Mouse (Mus musculus) heart, adult 2 months (tissue): ENCODE measurements around the gene Dpy19l1. TPM values are rescaled to one million over a fixed set of nuclear protein-coding genes. Genes with fewer than 3 reads are reported as not detected.

Source experiments
- DNase-seq, 2 experiments: peaks; one replicate each; pipeline ENCODE4 v3.0.0; 2021
- H3K27ac ChIP-seq: fragments of 200-600 bp; 2 replicates; pipeline ENCODE4 v1.8.1; 2022
- H3K27me3 ChIP-seq: fragments of 200-500 bp; 2 replicates; pipeline ENCODE4 v1.6.1; 2012; ENCODE audit warnings: mild to moderate bottlenecking, low read length, inconsistent platforms, mixed read lengths; ENCODE audit not compliant: control insufficient read depth, insufficient read depth
- H3K36me3 ChIP-seq: fragments of 200-500 bp; 2 replicates; pipeline ENCODE4 v1.6.1; 2012; ENCODE audit warnings: low read length, inconsistent platforms; ENCODE audit not compliant: control insufficient read depth, insufficient read depth
- H3K4me1 ChIP-seq: fragments of 200-500 bp; 2 replicates; pipeline ENCODE4 v1.6.1; 2011; ENCODE audit warnings: low read length; ENCODE audit not compliant: control insufficient read depth, insufficient read depth
- H3K4me3 ChIP-seq: fragments of 200-600 bp; 2 replicates; pipeline ENCODE4 v1.8.1; 2022
- H3K79me2 ChIP-seq: fragments of 200-500 bp; replicated peaks from 2 replicates; pipeline ENCODE4 v1.6.1; 2012; ENCODE audit warnings: mild to moderate bottlenecking, inconsistent platforms, low read length, moderate library complexity, mixed read lengths; ENCODE audit not compliant: control insufficient read depth, insufficient read depth
- H3K9ac ChIP-seq: fragments of 200-500 bp; 2 replicates; pipeline ENCODE4 v1.6.1; 2012; ENCODE audit warnings: low read depth, mild to moderate bottlenecking, control low read depth, inconsistent platforms, low read length, mixed read lengths
- CTCF ChIP-seq: fragments of 200-600 bp; IDR thresholded peaks from 2 replicates; pipeline ENCODE4 v1.8.1; 2022; ENCODE audit warnings: antibody characterized with exemption, mild to moderate bottlenecking, moderate library complexity
- EP300 ChIP-seq: fragments of 200-500 bp; IDR thresholded peaks from 2 replicates; pipeline ENCODE4 v1.6.1; 2011; ENCODE audit warnings: low read depth, low read length, control low read depth; ENCODE audit not compliant: insufficient read depth
- POLR2A ChIP-seq: fragments of 200-500 bp; IDR thresholded peaks from 2 replicates; pipeline ENCODE4 v1.6.1; 2011; ENCODE audit warnings: mild to moderate bottlenecking, low read depth, low read length, control low read depth; ENCODE audit not compliant: insufficient read depth
- WGBS: fragments of 180-500 bp; shearing (Covaris S2); methylation state at CpG from one replicate; pipeline ENCODE4 v1.1.7; 2018; 5-methylcytosine and 5-hydroxymethylcytosine counted together
- intact Hi-C: fragments of 180-260 bp; cut with DNase I; formaldehyde crosslinking; loops from one replicate; pipeline ENCODE4 v1.15.1; 2025
- polyA plus RNA-seq: library from polyadenylated mRNA; depleted of rRNA; stranded (reverse); fragments of >200 nt; gene quantifications from 2 replicates; pipeline ENCODE4 v1.2.3, GENCODE M21; 2012
- total RNA-seq, 2 experiments: library from RNA; stranded (reverse); gene quantifications; 2 replicates each; pipeline ENCODE4 v1.2.3; 2021

Dpy19l1 gene
- total and polyA plus RNA-seq, 3 experiments, result 5.1 to 6.9 (median 6.9) TPM

- Histone ChIP-seq H3K9ac (no peak overlapping the region), H3K27ac (no peak overlapping the region), H3K36me3 (no peaks in the 10 kb centered on the region), H3K4me1 (no peaks in the 10 kb centered on the region), H3K79me2 (no peaks in the 10 kb centered on the region), H3K27me3 (no peaks in the 10 kb centered on the region), H3K4me3 (no peak overlapping the region)
- WGBS, result 96% methylated on average over 1 of the region's 1 CpGs
- intact Hi-C loops, result no loop called here
- no peak for DNase-seq
- no peak for TF ChIP-seq EP300
- TF ChIP-seq CTCF, result no peak
- no peak for TF ChIP-seq POLR2A
Measured at GRCm38 (mm10) chr9:24425679-24426078, 77.3 kb downstream of the Dpy19l1 start.

DNA sequence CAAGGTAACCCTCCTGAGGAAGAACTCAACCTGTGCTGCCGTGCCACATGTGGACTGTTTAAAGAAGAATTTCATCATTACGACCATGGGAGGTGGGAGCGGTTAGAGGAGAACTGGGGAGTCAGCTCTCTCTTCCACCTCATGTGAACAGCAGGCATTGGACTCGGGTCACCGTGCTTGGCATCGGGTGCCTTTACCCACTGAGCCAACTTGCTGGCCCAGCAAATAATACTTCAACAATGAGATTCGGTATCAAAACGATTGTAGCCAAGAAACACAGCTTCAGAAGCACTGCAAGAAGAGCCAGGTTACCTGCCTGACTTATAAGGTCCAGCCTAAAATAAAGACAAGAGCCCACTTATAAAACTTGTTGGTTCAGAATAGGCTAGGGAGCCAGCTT lies 79.7 kb downstream of the Dpy19l1 start:
- no peaks in the 10 kb centered on the region for H3K79me2 ChIP-seq
- no peak overlapping the region for H3K4me3 ChIP-seq
- intact Hi-C loops, result no loop called here
- H3K27ac ChIP-seq, result no peak overlapping the region
- DNase-seq, result no peak
- H3K4me1 ChIP-seq, result no peaks in the 10 kb centered on the region
- 95% methylated on average over 8 of the region's 8 CpGs for WGBS
- H3K36me3 ChIP-seq, result no peaks in the 10 kb centered on the region
- H3K9ac ChIP-seq, result no peak overlapping the region
- TF ChIP-seq CTCF, result no peak
- no peaks in the 10 kb centered on the region for H3K27me3 ChIP-seq

GRCm38 (mm10) chr9:24421888-24422287 lies 81.1 kb downstream of the Dpy19l1 start:
- Histone ChIP-seq H3K4me1 (no peaks in the 10 kb centered on the region), H3K4me3 (no peak overlapping the region), H3K9ac (no peak overlapping the region), H3K27ac (no peak overlapping the region), H3K36me3 (no peaks in the 10 kb centered on the region), H3K79me2 (no peaks in the 10 kb centered on the region), H3K27me3 (no peaks in the 10 kb centered on the region)
- intact Hi-C loops, result no loop called here
- DNase-seq, result no peak
- 32% methylated on average over 1 of the region's 1 CpGs for WGBS
- TF ChIP-seq POLR2A (no peak), EP300 (no peak), CTCF (no peak)

DNA sequence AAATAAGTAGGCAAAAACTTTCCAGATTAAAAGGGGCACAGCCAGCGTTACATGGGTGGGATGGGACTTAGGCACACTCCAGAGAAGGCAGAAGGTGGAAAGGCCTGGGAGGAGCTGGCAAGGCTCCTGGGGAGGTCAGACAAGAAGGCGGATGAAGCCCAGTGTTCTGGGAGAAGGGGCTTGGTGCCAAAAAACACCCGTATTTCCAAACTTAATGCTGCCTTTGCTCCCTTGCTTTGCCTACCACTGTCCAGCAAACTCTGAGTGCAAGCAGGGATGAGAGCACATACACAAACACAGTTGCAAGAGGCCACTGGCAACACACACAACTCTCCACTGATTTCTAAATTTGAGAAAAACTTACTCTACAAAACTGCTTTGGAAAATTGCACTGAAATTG lies 81.7 kb downstream of the Dpy19l1 start:
- no peak overlapping the region for H3K27ac ChIP-seq
- no peaks in the 10 kb centered on the region for H3K4me1 ChIP-seq
- H3K27me3 ChIP-seq, result no peaks in the 10 kb centered on the region
- no peak overlapping the region for H3K4me3 ChIP-seq
- intact Hi-C loops, result no loop called here
- H3K36me3 ChIP-seq, result no peaks in the 10 kb centered on the region
- 77% methylated on average over 3 of the region's 3 CpGs for WGBS
- no peaks in the 10 kb centered on the region for H3K79me2 ChIP-seq
- TF ChIP-seq CTCF (no peak), EP300 (no peak), POLR2A (no peak)
- no peak for DNase-seq
- no peak overlapping the region for H3K9ac ChIP-seq

- no peak overlapping the region for H3K27ac ChIP-seq
- TF ChIP-seq EP300, result no peak
- TF ChIP-seq POLR2A, result no peak
- TF ChIP-seq CTCF, result no peak
- H3K36me3 ChIP-seq, result no peaks in the 10 kb centered on the region
- H3K9ac ChIP-seq, result no peak overlapping the region
- no peak overlapping the region for H3K4me3 ChIP-seq
- no peak for DNase-seq
- H3K27me3 ChIP-seq, result no peaks in the 10 kb centered on the region
- no peaks in the 10 kb centered on the region for H3K79me2 ChIP-seq
- 97% methylated on average over 4 of the region's 4 CpGs for WGBS
- intact Hi-C loops, result no loop called here
- no peaks in the 10 kb centered on the region for H3K4me1 ChIP-seq
Measured at GRCm38 (mm10) chr9:24420144-24420543, 82.8 kb downstream of the Dpy19l1 start.

GRCm38 (mm10) chr9:24418281-24418680 lies 84.7 kb downstream of the Dpy19l1 start:
- Histone ChIP-seq H3K4me3 (no peak overlapping the region), H3K27me3 (no peaks in the 10 kb centered on the region), H3K79me2 (no peaks in the 10 kb centered on the region), H3K36me3 (no peaks in the 10 kb centered on the region), H3K27ac (no peak overlapping the region), H3K4me1 (no peaks in the 10 kb centered on the region), H3K9ac (no peak overlapping the region)
- no peak for TF ChIP-seq POLR2A
- no peak for TF ChIP-seq CTCF
- TF ChIP-seq EP300, result no peak
- DNase-seq, result no peak
- WGBS, result 77% methylated on average over 5 of the region's 5 CpGs
- intact Hi-C loops, result no loop called here

GRCm38 (mm10) chr9:24411483-24411882 lies 91.5 kb downstream of the Dpy19l1 start:
- Histone ChIP-seq H3K27ac (no peak overlapping the region), H3K4me1 (no peaks in the 10 kb centered on the region), H3K9ac (no peak overlapping the region), H3K36me3 (no peaks in the 10 kb centered on the region), H3K27me3 (no peaks in the 10 kb centered on the region), H3K4me3 (no peak overlapping the region), H3K79me2 (no peaks in the 10 kb centered on the region)
- TF ChIP-seq CTCF, result no peak
- no peak for TF ChIP-seq POLR2A
- no peak for TF ChIP-seq EP300
- WGBS, result 95% methylated on average over 8 of the region's 8 CpGs
- DNase-seq, result no peak
- intact Hi-C loops, result no loop called here
